Mouse (Mus musculus): ENCODE data around the gene Ptprg. TPM values are rescaled to one million over a fixed set of nuclear protein-coding genes. Genes with fewer than 3 reads are reported as not detected.

Gene Ptprg
- polyA plus RNA-seq, 1 experiment, result 73.9 TPM

DNA sequence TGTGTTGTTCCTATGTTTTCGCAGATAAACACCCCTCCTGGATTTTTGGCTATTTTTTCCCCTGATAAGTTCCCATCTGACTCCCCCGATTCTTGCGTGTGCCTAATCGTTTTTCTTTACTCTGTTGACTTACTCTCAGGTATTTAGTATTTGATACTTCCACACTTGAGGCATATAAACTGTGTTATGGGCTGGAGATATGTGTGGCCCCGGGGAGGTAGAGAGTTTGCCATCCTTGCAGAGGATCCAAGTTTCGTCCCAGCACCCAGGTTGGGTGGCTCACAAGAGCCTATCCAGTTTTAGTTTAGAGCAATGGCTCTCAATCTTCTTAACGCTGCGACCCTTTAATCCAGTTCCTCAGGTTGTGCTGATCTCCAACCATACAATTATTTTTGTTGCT lies 265.4 kb downstream of the Ptprg start:
- no peak overlapping the region for H3K4me3 ChIP-seq (ENCODE audit: insufficient read depth, low read length)
- no peak overlapping the region for H3K27ac ChIP-seq (ENCODE audit: insufficient read depth, low read length)
- no peak for TF ChIP-seq CTCF (IDR thresholded peaks at IDR 0.05; ENCODE audit: borderline replicate concordance, insufficient read depth, low read length)
- no peak for TF ChIP-seq POLR2A (IDR thresholded peaks at IDR 0.05; ENCODE audit: low read depth, low read length)
- no peaks in the 10 kb centered on the region for H3K4me1 ChIP-seq (ENCODE audit: control insufficient read depth, insufficient read depth, low read length)

DNA sequence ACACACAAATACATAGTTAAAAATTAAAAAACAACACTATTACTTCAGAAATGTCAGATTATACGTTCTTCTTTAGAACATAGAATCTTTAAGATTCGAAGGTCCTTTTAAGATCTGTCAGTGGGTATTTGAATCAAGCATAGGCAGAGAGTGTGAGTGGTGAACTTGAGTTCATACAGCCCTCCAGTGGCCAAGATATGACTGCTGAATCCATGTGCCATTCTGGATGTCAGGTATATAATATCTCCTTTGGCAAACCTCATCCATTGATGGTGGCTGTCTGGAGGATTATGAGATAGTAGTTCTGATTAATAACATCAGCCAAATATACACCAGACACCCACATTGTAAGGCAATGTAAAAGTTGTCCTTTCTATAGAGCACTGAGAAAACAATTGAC lies 266.0 kb downstream of the Ptprg start:
- TF ChIP-seq CTCF (IDR thresholded peaks at IDR 0.05; ENCODE audit: borderline replicate concordance, insufficient read depth, low read length) (no peak), POLR2A (IDR thresholded peaks at IDR 0.05; ENCODE audit: low read depth, low read length) (no peak)
- Histone ChIP-seq H3K4me1 (ENCODE audit: control insufficient read depth, insufficient read depth, low read length) (no peaks in the 10 kb centered on the region), H3K4me3 (ENCODE audit: insufficient read depth, low read length) (no peak overlapping the region), H3K27ac (ENCODE audit: insufficient read depth, low read length) (no peak overlapping the region)

DNA sequence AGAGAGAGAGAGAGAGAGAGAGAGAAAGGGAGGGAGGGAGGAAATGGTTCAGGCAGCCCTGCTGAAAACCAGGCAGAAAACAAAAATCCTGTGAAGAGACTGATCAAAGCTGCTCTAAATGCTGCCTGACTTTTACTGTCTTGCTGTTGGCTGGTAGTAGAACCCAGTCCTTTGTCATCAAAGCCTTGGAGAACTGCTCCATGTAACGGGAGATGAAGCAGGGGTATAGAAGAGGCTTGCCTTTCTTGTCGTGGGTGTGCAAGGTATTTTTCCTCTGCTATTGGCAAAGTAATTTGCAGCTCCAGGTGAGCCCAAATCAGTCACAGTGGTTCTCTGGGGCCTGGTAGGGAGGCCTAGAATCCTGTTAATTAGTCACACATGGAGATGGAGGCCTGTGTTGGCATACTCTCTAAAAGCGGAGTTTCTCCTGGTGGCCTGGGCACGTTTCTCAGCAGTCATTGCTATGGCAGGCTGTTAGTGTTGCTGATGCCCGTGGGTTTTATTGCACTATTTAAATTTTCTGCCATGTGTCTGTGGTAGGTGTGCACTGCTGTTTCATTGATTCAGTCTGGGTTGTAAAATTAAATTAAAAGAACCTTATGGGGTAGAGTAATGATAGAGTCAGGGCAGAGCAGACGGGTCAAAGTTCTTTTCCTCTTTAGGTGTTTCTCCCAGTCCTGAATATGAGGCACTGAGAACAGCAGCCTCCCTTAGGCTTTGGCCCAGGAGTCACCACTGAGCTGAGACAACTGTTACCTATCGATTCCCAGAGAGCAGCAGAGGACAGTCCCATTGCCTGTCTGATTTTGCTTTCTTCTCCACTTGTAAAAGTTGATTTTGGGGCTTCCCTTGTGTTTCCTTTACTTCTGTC lies 269.7 kb downstream of the Ptprg start:
- H3K4me3 ChIP-seq (ENCODE audit: insufficient read depth, low read length), result no peak overlapping the region
- no peak for TF ChIP-seq CTCF (IDR thresholded peaks at IDR 0.05; ENCODE audit: borderline replicate concordance, insufficient read depth, low read length)
- no peak for TF ChIP-seq POLR2A (IDR thresholded peaks at IDR 0.05; ENCODE audit: low read depth, low read length)

DNA sequence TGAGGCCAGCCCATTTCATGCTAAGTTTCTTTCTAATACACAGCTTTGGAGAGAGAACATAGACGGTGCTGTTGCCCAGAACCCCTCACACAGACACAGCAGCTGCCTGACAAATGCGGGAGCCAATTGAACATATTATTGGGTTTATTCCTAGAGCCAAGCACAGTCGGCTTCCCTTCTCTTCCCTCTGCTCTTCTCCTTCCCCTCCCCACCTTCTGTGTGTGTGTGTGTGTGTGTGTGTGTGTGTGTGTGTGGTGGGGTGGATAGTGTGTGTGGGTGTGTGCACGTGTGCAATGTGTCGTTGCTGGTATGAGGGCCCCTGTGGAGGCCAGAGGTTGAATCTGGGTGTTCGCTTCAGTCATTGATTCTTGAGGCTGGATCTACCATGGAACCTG lies 270.4 kb downstream of the Ptprg start:
- H3K4me1 ChIP-seq (ENCODE audit: control insufficient read depth, insufficient read depth, low read length), result no peaks in the 10 kb centered on the region
- TF ChIP-seq POLR2A (IDR thresholded peaks at IDR 0.05; ENCODE audit: low read depth, low read length) (no peak), CTCF (IDR thresholded peaks at IDR 0.05; ENCODE audit: borderline replicate concordance, insufficient read depth, low read length) (no peak)
- H3K4me3 ChIP-seq (ENCODE audit: insufficient read depth, low read length), result no peak overlapping the region
- H3K27ac ChIP-seq (ENCODE audit: insufficient read depth, low read length), result no peak overlapping the region

More for the DNA sequence above, 269.7 kb downstream of the Ptprg start:
- H3K4me1 ChIP-seq (ENCODE audit: control insufficient read depth, insufficient read depth, low read length), result no peaks in the 10 kb centered on the region
- no peak overlapping the region for H3K27ac ChIP-seq (ENCODE audit: insufficient read depth, low read length)

DNA sequence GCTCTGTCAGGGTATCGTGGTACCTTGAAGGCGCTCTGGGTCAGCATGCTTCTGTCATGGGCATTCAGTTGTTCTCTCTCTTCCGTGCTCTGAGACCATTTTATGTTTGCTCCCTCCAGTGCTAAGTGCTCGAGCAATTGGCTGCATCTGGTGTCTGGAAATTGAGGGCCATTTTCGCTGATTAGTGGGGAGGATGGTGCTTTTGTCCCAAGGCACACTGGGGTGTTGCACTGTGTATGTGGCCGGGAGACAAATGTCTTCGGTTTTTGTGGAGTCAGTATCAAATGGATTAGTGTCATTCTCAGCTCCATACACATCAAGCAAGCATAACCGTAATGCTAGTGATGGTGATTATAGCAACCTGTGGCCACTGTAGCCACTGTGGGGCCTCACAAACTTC lies 271.6 kb downstream of the Ptprg start:
- no peaks in the 10 kb centered on the region for H3K4me1 ChIP-seq (ENCODE audit: control insufficient read depth, insufficient read depth, low read length)

DNA sequence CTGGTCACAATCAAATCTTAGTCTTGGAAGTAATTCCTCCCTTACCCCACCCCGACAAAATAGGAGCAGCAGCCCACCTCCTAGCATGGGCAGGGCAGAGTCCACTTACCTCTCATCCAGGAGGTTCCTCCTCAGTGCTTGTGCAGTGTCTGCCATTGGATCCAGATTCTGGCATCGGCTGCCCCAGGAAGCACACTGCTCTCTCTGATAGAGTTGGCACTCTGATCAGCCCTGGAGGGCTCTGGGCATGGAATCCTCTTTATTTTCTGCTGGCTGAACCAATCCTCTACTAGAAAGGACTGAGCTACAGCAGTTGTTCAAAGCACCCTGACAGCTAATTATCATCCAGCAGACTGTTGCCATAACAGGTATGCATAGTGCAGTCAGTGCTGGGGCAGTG lies 272.2 kb downstream of the Ptprg start:
- no peaks in the 10 kb centered on the region for H3K4me1 ChIP-seq (ENCODE audit: control insufficient read depth, insufficient read depth, low read length)
- TF ChIP-seq CTCF (IDR thresholded peaks at IDR 0.05; ENCODE audit: borderline replicate concordance, insufficient read depth, low read length) (no peak), POLR2A (IDR thresholded peaks at IDR 0.05; ENCODE audit: low read depth, low read length) (no peak)
- H3K27ac ChIP-seq (ENCODE audit: insufficient read depth, low read length), result no peak overlapping the region
- no peak overlapping the region for H3K4me3 ChIP-seq (ENCODE audit: insufficient read depth, low read length)

More for the DNA sequence above, 271.6 kb downstream of the Ptprg start:
- Histone ChIP-seq H3K27ac (ENCODE audit: insufficient read depth, low read length) (no peak overlapping the region), H3K4me3 (ENCODE audit: insufficient read depth, low read length) (no peak overlapping the region)
- TF ChIP-seq POLR2A (IDR thresholded peaks at IDR 0.05; ENCODE audit: low read depth, low read length) (no peak), CTCF (IDR thresholded peaks at IDR 0.05; ENCODE audit: borderline replicate concordance, insufficient read depth, low read length) (no peak)

DNA sequence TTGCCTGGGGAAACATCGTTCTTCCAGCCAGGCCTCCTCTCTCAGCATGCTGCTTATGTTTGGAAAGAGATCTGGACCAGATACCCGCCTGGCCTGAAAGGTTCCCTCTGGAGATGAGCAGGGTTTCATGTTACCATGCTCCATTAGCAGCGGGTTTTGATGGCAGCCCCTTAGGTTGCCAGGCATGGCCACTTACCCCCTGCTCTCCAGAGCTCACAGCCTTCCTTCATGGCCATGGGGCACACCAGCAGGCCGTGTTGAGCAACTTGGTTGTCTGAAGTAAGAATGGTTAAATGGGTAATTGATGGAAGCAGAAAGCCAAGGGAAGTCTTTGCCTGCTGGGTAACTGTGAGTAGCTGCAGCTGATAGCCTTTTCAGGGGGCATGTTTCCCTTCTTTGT lies 274.8 kb downstream of the Ptprg start:
- Histone ChIP-seq H3K27ac (ENCODE audit: insufficient read depth, low read length) (no peak overlapping the region), H3K4me1 (ENCODE audit: control insufficient read depth, insufficient read depth, low read length) (no peaks in the 10 kb centered on the region), H3K4me3 (ENCODE audit: insufficient read depth, low read length) (no peak overlapping the region)
- TF ChIP-seq POLR2A (IDR thresholded peaks at IDR 0.05; ENCODE audit: low read depth, low read length) (no peak), CTCF (IDR thresholded peaks at IDR 0.05; ENCODE audit: borderline replicate concordance, insufficient read depth, low read length) (no peak)

DNA sequence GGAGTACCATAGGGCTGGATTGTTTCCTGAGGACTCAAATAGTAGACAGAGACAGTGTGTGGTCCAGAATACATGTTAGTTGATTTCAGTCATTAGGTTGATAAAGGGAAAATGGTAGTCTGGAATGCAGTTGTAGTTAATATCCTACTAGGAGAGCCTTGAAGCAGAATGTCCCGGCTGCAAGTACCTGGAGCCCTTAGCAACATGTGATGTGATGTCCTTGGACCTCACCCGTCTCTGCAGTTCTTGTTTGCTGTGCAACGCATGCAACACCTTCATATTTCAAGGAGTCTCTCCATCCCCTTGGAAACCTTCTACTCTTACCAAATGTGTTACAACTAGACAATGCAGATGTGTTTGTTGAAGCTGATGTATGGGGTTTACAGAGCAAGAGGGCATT lies 280.3 kb downstream of the Ptprg start:
- Histone ChIP-seq H3K27ac (ENCODE audit: insufficient read depth, low read length) (no peak overlapping the region), H3K4me3 (ENCODE audit: insufficient read depth, low read length) (no peak overlapping the region), H3K4me1 (ENCODE audit: control insufficient read depth, insufficient read depth, low read length) (no peaks in the 10 kb centered on the region)
- TF ChIP-seq CTCF (IDR thresholded peaks at IDR 0.05; ENCODE audit: borderline replicate concordance, insufficient read depth, low read length), result no peak
- TF ChIP-seq POLR2A (IDR thresholded peaks at IDR 0.05; ENCODE audit: low read depth, low read length), result no peak

DNA sequence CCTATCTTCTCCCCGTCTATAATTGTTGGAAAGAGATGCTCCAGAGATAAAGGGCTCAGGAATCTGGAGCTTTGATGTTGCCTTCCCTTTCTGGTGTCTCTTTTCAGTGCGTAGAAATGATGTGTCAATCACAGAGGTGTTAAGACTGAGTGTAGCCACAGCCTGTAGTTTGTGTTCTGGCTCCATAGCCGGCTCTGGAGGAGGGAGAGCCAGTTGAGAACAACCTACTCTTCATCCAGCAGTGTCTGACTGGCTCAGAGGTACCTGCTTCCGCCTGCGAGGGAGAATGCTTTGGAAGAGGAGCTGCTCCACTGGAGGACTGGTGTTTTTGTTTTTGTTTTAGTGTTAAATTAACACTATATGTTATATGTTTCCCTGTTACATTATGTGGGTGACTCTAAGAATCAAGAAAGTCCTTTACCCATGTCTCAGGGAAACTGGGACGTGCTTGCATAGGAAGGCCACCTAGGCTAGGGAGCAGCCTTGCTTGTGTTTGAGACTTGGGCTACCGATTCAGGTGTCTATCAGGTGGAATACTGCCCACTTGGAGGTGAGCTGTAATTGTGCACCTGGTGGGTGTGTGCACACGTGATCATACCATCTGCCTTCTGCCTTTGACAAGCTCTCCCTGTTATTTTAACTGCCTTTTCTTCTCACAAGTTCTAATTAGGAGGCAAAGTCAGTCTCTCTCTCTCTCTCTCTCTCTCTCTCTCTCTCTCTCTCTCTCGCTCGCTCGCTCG lies 282.5 kb downstream of the Ptprg start:
- Histone ChIP-seq H3K27ac (ENCODE audit: insufficient read depth, low read length) (no peak overlapping the region), H3K4me1 (ENCODE audit: control insufficient read depth, insufficient read depth, low read length) (no peaks in the 10 kb centered on the region), H3K4me3 (ENCODE audit: insufficient read depth, low read length) (no peak overlapping the region)
- TF ChIP-seq POLR2A (IDR thresholded peaks at IDR 0.05; ENCODE audit: low read depth, low read length) (no peak), CTCF (IDR thresholded peaks at IDR 0.05; ENCODE audit: borderline replicate concordance, insufficient read depth, low read length) (no peak)

DNA sequence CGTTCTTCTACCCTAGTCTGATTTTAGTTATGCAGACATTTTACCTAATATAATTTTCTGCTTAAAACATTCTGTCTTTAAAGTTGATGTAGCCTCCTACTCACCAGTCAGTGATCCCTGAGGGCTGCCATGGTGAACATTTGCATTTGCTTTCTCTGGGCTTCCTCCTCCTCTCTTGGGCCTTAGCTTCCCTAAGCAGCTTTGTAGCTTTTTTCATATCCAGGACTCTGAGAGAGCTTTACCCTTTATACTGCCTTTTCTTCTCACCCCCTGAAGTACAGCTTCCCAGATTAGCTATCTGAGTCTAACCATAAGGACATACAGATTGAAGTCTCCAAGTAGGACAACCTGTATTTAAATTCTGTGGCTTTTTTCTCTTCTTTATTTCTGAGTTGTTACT lies 284.4 kb downstream of the Ptprg start:
- TF ChIP-seq POLR2A (IDR thresholded peaks at IDR 0.05; ENCODE audit: low read depth, low read length), result no peak
- TF ChIP-seq CTCF (IDR thresholded peaks at IDR 0.05; ENCODE audit: borderline replicate concordance, insufficient read depth, low read length), result no peak
- Histone ChIP-seq H3K4me3 (ENCODE audit: insufficient read depth, low read length) (no peak overlapping the region), H3K27ac (ENCODE audit: insufficient read depth, low read length) (no peak overlapping the region), H3K4me1 (ENCODE audit: control insufficient read depth, insufficient read depth, low read length) (0 out of 2 replicates have a peak, but pooled peaks cover 2% of the 10 kb centered on the region)

Measured in embryonic fibroblast, embryonic 13.5 days (primary cell).